Mouse (Mus musculus): ENCODE measurements around the gene Bcl11a.

Gene Bcl11a

DNA sequence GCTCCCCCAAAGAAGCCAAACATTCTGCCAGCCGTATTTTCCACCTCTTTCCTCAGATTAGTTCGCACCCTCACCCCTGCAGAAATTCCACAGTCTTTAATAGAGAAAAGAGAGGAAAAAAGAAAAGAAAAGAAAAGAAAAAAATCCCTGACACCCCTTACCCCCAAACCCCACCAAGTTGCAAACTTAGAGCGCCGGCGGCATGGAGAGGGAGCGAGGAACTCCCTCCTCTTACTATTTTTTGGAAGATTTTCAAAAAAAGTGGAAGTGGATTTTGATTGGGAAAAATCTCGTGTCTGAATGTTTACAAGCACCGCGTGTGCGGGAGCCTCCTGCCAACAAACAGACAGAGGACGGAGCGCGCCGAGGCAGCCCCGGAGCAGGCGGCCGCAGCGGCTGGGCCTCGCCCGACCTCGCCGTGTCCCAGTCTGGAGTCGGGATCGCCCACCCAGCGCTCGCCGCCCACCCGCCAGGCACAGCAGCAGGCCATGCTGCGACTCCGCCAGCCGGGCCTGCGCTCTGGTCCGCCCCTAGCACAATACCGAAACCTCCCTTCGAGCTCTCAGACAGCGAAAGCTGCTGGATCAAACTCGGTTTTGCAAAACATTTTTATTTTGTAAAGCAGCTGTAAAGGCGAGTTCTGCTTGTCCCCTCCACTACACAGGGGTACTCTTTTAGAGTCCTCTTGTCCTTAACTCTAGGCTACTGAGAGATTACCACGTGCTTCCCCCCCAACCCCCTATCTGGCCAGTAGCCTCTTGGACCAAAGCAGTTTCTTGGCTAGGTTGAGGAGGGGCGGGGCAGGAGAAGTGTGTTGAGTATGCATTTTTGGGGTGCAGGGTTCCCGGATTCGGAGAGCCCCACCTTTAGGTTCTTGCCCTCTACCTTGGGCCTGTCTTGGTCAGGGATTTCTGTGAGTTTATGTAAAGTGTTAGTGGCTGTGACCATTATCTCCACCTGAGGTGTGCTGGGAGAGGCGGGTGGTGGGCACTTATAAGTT is 1.8 kb downstream of the Bcl11a start:
- DNase-seq (ENCODE audit: low read depth, low spot score): peak; percentile 45

DNA sequence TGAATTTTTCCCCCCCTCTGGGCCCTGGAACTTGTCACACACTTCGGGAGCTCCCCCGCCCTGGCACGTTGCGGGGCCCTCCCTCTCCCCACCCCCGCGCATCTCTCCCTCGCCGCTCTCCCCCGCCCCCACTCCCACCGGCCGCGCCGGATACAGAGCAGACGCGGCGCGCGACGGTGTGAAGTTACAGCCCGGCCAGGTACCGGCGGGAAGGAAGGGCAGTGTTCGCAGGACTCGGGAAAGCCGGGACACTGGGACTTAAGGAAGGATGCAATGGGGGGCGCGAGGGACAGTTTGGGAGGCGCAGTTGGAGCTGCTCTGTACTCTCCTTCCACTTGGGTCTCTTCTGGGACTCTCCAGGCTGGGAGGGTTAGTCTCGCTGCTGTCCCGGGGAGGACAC is 2.7 kb downstream of the Bcl11a start:
- peak; percentile 57 for DNase-seq (ENCODE audit: low read depth, low spot score)

DNA sequence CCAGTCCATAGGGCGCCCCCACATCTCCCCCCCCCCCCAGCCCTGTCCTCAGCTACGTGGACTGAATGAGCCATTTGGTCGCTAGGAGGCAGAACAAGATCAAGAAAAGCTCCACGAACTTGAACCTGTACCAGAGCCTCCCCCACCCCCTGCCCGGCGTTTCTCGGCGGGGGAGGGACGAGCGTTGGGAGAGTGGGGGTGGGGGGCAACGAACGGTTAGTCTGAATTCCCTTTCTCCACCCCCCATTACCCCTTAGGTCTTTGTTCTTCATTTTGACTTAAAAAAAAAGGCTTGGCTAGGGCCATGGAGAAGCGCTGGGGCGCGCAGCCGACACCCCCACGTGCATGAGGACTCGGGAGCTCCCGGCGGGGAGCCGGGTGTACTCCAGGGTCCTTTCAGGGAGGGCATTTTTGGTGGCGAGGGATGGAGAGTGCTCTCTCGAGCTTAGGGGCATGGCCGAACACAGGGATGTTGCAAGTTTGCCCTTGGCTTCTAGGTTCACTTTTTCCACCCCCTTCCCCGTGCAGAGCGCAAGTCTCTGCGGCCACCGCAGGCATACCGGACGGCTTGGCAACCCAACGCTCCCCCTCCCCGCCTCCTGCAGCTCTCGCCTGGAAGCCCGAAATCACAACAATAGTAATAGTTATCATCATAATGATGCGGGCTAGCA is 3.3 kb downstream of the Bcl11a start:
- peak; percentile 72 for DNase-seq (ENCODE audit: low read depth, low spot score)

DNA sequence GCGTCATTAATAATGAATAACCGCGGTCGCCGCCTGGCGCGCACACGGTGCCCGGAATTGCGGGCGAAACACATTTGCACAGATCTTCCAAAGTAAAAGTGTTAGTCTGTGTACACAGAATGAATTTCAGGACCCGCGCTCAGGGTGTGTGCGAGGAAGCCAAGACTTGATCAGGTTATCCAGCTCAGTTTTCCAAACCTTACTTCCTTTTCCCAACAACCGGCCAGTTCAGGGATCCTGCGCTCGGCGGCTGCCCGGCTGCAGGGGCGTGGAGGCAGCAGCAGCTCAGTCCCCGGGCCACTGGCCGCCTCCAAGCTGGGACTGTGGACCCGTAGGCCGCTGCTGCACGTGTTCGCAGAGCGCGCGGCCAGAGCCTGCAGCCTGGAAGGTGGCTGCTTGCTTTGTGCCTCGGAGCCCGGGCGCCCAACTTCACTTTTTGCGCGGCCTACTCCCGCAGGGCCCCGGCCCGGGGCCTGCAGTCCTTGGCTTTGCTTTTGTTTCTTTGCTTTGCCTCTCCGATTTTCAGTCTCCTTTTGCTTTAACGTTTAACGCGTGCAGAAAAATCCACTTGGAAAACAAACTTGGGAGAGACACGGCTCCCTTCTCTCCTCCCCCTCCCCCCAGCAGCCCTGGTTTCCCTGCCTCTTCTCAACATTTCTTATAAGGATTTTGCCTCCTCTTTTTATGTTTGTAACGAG is 4.0 kb downstream of the Bcl11a start:
- peak; percentile 37 for DNase-seq (ENCODE audit: low read depth, low spot score)

DNA sequence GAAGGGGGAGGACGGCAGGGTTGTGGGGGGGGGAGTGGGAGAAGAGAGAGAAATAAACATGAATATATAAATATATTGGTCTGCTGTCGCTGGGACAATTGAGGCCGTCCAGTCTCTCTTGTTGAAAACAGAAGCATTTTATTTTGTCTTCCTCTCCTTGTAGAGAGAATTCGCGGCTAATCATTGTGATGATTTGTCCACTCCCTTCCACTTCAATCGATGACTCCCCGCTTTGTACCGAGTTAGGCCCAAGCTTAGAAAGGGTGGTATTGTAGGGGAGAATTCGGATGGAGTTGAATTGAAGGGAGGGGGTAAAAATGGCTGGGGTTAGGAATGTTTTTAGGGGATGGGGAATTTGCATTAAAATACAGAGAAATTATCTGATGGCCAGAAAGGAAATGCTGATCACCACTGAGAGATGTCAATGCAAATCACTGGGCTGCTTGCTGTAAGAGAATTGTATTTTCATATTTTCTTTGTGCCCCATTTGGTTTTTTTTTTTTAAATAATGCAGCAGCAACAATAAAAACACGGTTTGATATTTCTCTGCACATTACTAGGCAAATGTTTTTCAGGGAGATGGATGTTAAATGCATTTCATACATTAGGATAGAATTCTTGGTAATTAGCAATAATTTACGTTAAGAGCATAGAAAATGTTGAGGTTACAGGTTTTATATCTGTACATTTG is 4.7 kb downstream of the Bcl11a start:
- no peak for DNase-seq (ENCODE audit: low read depth, low spot score)

DNA sequence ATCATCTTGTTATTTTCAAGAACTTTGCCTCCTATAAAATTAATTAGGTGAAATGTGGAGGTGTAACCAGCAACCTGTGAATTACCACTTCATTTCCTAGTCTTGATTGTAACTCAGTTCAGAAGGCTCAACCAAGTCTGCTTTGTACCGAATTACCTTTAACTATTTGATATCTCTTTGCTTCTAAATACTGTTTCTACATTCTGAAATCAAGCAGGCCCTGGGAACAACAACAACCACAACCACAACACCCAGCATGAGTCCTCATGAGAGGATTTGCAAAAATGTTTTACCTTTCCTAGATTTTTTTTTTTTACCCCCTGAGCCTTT is 5.2 kb downstream of the Bcl11a start:
- no peak for DNase-seq (ENCODE audit: low read depth, low spot score)

DNA sequence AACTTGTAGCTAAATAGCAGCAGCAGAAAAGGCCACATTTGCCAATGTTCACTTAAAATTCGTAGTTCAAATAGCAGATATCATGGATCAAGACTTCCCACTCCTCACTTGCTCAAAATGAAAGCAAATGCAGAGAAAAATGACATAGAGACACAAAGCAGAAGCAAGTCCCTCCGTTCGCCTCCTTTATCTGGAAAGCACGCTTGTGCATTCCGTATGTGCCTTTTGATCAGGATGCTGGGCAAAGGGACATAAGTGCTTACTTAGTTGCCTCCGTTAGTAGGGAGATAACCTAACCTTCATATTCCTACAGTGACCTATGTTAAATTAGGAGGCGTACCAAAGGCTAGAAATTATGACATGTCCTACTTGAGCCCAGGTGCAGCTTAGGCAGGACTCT is 5.6 kb downstream of the Bcl11a start:
- no peak for DNase-seq (ENCODE audit: low read depth, low spot score)

DNA sequence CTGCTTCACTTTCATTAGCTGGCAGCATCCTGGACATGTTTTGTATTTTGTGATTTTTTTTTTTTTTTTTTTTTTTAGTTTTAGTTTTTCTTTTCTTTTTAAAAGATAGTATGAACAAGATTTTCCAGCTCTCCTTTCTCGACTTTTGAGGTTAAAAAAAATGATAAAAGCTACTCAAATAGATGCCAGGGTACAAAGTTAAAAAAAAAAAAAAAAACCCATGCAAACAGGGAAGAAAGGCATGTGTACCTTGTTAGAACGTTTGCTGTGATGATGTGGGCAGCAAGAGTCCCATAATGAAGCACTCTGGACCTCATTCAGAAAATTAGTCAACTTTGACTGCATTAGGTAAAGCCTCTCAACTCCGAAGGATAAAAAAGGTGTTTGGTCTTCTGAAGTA is 6.2 kb downstream of the Bcl11a start:
- no peak for DNase-seq (ENCODE audit: low read depth, low spot score)

DNA sequence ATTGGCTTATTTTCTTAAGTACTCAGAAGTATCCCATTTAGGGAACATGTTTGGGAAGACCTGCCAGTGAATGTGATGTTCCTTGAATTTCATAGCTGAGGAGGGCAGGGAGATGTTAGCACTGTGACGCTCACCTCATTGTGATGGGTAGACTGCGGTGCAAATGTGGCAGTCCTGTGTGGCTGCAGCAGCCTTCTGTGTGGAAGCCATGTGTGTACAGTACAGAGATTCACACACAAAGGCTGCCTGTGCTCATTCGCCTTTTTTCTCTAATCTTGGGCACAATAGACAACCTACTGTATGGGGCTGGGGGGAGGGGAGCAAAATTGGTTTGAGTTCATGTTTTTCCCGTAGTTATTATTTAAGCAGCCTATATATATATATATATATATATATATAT is 6.7 kb downstream of the Bcl11a start:
- DNase-seq (ENCODE audit: low read depth, low spot score): no peak

DNA sequence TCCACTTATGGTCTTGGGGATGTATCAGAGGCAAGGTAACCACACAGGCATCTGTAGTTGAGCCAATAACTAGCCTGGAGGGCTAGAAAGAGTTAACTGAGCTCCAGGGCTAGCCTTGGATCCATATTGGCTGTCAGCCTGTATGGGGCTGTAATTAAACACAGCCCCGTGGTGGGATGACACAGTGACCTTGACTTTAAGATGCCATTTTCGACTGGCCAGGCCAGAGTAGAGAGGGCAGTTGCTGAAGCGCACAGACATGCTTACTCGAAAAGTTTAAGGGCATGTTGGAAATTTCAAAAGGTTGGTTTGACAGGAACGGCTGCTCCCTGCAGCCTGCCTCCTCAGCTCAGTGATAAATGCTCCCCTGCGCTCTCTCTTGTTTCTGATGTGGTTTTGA is 8.1 kb downstream of the Bcl11a start:
- no peak for DNase-seq (ENCODE audit: low read depth, low spot score)

DNA sequence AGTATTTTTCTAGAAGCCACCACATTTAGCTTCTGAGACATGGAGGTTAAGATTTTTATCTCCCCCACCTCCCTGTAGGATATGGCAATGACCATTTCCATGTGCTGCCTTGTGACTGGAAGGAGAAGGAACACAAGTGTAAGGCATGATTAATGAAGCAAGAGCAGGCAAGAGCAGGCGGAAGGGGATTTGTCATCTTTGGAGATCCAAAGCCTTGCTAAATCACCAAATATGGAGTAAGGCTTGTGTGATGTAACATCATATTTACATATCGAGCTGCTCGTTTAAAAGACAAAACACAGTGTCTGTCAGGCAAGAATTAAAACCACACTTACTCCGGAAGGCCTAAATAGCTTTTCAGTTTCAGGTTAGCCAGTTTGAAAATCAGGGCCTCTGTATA is 9.2 kb downstream of the Bcl11a start:
- no peak for DNase-seq (ENCODE audit: low read depth, low spot score)

DNA sequence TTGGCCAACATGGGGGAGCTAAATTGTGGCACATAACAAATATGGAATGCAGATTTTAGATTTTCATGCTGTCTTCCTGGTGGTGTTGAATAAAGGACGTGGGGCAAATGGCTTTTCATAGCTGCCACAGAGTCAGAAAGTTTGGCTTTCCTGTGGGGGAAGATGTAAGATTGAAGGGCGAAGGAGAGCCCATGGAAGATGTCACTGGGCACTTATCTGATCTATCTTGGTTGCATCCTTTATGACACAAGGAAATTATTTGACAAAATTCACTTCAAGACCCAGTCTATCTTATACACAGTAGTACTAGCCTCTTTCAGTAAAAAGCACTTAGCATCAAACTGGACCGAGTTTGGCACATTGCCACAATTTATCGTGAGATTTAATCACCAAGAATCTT is 12.6 kb downstream of the Bcl11a start:
- no peak for DNase-seq (ENCODE audit: low read depth, low spot score)

DNA sequence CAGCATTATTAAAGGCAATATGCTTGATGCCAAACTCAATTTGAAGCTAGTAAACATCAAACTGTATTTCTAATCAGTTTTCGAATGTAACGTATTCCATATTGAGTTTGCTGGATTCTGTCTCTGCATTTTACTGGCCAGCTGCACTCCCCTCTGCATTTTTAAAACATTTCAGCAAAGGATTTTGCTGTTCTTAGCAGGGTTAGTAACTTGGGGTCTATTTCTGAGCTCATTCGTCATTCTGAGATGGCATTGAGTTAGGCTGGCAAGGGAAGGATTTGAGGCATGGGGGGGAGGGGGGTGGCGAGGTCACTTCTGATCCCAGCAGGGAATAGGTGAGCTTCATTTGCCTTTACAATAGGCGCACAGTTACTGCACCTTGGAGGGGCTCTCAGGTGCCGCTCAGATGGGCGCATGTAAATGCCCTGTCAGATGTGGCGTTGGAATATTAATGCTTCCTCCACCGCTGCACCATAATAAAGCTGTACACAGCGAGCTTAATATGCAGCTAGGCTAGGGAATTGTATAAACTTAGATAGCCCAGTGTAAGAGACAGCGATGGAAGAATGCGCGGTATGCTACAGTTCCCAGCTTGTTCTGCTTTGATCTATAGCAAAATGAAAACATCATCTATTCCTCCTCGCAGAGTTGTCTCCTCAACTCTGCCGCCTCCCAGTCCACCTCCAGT is 13.7 kb downstream of the Bcl11a start:
- no peak for DNase-seq (ENCODE audit: low read depth, low spot score)

DNA sequence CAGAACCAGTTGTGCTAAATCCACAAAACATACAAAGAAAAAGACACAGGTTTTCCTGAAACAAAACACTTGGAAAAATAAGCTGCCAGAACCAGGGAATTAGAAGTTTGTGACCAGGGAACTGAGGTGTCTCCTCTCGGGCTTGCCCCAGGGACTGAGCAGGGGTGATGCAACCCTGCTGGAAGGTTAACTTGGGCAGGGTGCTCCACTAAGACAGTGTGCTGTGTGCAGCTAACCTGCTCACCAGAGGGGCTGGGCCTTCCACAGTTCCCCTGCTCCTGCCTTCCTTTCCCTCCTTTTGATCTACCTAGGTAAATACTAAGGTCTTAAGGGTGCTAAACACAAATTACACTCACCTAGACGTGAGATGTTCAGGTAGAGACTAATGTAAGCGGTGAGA is 14.8 kb downstream of the Bcl11a start:
- DNase-seq (ENCODE audit: low read depth, low spot score): no peak

DNA sequence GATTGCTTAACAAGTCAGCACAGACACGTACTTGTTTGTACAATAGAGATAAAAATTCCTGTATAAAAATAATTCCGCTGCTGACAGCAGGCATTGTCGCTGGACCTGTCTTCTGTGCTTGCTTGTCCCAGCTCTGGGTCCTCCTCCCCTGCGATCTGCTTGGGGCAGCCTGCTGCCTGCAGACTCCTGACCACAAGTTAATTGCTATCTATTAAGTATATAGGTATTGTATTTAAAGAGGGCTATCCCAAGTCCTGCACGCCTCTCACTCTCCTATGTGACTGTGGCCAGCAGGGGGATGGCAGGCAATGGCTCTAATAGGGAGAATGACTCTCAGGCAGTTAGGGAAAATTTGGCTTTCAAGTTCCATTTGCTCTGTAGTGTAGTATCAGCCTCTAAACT is 16.2 kb downstream of the Bcl11a start:
- DNase-seq (ENCODE audit: low read depth, low spot score): no peak

DNA sequence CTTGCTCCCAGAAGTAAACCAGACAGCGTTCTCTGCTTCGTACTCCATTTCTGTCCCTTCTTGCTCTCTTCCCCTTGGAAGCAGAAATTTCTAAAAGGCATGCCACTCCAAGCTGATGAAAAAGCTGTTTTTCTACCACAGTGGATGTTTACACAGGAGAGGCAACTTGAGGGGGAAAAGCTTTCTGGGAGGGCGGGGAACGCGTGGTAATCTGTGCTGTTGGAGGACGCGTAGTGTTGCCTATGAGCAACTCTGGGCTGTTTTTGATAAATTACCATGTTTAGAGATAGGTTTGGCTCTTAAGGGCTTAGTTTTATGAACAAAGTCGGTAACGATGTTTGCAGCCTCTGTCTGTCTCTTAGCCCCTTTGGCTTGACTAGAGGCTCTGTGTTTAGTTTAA is 17.4 kb downstream of the Bcl11a start:
- no peak for DNase-seq (ENCODE audit: low read depth, low spot score)

DNA sequence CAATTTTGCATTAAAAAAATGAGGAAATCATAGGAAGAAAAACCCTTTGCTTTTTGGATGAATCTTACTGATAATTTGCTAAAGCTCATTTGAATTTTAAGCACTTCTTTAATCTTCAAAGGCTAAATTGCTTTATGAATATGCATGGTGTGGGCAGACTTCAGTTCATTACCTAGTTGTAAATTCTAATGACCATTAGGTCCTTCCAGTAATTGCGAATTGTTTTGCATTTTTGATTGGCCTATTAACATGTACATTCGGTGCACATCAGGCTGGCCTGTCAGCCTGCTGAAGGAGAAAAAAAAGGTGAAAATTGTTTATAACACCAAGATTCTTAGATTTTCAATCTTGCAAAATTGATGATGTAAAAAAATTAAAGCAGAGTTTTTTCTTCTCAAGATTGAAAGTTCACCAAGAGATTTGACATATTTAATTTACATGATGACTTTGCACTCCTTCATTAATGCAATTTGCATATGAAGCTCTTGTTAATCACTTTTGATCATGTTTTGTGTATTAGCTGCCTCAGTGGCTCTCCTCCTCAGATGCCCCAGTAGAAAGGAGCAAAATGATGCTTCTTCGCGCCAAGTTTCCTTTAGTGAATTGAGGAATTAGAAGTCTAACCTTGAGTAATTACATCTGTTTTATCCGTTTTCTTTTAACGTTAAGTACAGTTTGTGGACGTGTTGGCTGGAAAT is 17.9 kb downstream of the Bcl11a start:
- no peak for DNase-seq (ENCODE audit: low read depth, low spot score)

DNA sequence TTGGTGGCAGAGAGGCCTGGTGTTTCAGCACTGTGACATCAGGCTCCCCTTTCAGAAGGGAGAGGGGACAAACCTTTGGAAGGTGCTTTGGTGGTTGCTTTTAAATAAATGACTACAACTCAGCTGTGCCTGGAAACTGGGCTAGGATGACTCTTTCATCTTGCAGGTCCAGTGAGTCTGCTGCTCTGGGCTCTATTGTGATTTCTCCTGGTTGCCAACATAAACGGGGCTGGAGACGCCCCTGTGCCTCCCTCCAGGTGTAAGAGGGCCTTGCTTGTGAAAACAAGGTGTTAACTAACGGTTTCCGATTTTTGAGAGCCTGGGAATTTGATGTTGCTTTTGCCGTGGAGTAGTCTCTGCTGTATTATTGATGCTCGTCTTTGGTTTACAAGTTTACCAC is 18.6 kb downstream of the Bcl11a start:
- no peak for DNase-seq (ENCODE audit: low read depth, low spot score)

DNA sequence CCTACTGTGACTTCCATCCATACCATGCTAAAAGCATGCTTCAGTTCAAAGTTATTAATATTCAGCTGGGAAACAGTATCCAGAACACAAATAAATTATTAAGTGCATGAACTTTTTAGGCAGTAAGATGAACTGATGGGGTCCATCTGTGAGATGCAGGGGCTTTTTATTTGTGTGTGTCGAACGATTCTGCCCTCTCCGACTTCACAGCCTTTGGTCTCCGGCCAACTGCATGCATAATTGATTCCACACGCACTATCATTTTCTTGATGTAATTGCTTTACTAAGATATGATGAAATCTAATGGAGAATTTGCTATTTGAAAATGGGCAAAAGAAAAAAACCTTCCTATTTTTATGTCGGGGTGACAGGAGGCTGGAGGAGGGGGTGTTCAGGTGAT is 19.2 kb downstream of the Bcl11a start:
- no peak for DNase-seq (ENCODE audit: low read depth, low spot score)

DNA sequence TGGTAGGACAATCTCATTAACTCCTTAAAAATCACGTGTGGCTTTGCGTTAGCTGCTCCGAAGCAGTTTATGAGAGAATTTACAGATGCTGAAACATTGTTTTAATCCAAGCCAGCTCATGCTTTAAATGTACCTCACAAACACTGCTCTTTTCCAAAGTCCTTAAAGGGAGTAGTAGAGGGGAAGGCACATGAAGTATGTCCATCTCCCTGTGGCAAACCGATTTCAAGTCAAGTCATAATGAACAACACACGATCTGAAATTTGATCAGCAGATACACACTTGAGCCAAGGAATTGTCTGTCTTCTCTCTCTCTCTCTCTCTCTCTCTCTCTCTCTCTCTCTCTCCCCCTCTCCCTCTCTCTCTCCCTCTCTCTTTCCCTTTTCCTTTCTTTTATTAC is 20.2 kb downstream of the Bcl11a start:
- DNase-seq (ENCODE audit: low read depth, low spot score): no peak

DNA sequence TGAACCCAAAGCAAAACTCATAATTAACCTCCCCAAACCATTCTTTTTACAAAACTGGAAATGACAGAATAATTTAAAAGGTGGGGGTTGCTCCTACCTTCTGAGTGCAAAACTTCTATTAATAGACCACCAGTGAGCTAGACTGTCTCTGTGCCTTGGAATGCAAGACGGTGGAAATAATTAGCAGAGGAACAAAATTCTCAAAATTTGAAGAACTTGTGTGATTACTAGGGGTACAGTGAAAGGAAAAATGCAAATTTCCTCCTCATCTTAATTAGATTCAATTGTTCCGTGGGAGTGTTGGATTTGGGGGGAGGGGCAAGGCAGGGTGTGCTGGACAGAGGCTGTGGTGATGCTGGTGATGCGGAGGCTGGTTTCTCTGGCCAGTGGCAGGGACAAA is 20.8 kb downstream of the Bcl11a start:
- DNase-seq (ENCODE audit: low read depth, low spot score): no peak
